Mouse (Mus musculus): ENCODE results near the gene Gatad2a. TPM values are rescaled to one million over a fixed set of nuclear protein-coding genes. Genes with fewer than 3 reads are reported as not detected.

Gene Gatad2a
- total RNA-seq, 4 experiments from 2014 or later: 28.0 to 31.2 (median 30.0) TPM

- no peak for DNase-seq (ENCODE audit: low spot score)
Observed at GRCm38 (mm10) chr8:69900895-69901451, 95.2 kb downstream of the Gatad2a start.

- DNase-seq (ENCODE audit: low spot score): no peak
Observed at GRCm38 (mm10) chr8:69899876-69900275, 96.3 kb downstream of the Gatad2a start.

- no peak for DNase-seq (ENCODE audit: low spot score)
Observed at GRCm38 (mm10) chr8:69897857-69898256, 98.3 kb downstream of the Gatad2a start.

GRCm38 (mm10) chr8:69895772-69896451 lies 100.3 kb downstream of the Gatad2a start:
- DNase-seq (ENCODE audit: low spot score): no peak

GRCm38 (mm10) chr8:69894836-69895332 lies 101.3 kb downstream of the Gatad2a start:
- no peak for DNase-seq (ENCODE audit: low spot score)

GRCm38 (mm10) chr8:69893863-69894262 lies 102.3 kb downstream of the Gatad2a start:
- no peak for DNase-seq (ENCODE audit: low spot score)

GRCm38 (mm10) chr8:69890813-69891241 lies 105.4 kb downstream of the Gatad2a start:
- no peak for DNase-seq (ENCODE audit: low spot score)

GRCm38 (mm10) chr8:69888902-69889301 lies 107.3 kb downstream of the Gatad2a start:
- DNase-seq (ENCODE audit: low spot score): no peak

- no peak for DNase-seq (ENCODE audit: low spot score)
Observed at GRCm38 (mm10) chr8:69888244-69888866, 107.8 kb downstream of the Gatad2a start.

- DNase-seq (ENCODE audit: low spot score): no peak
Observed at GRCm38 (mm10) chr8:69887289-69888243, 108.6 kb downstream of the Gatad2a start, which contains the start of gene Cilp2. Gene Cilp2, minus strand, starts transcription at chr8:69887687.

- DNase-seq (ENCODE audit: low spot score): no peak
Observed at GRCm38 (mm10) chr8:69884141-69884540, 112.0 kb downstream of the Gatad2a start.

GRCm38 (mm10) chr8:69882833-69883600 lies 113.2 kb downstream of the Gatad2a start:
- DNase-seq (ENCODE audit: low spot score): no peak

GRCm38 (mm10) chr8:69882021-69882756 lies 114.0 kb downstream of the Gatad2a start:
- DNase-seq (ENCODE audit: low spot score): no peak

- no peak for DNase-seq (ENCODE audit: low spot score)
Observed at GRCm38 (mm10) chr8:69881261-69881865, 114.8 kb downstream of the Gatad2a start.

- no peak for DNase-seq (ENCODE audit: low spot score)
Observed at GRCm38 (mm10) chr8:69880841-69881240, 115.3 kb downstream of the Gatad2a start.

- no peak for DNase-seq (ENCODE audit: low spot score)
Observed at GRCm38 (mm10) chr8:69879678-69880077, 116.5 kb downstream of the Gatad2a start.

GRCm38 (mm10) chr8:69877992-69878391 lies 118.2 kb downstream of the Gatad2a start:
- no peak for DNase-seq (ENCODE audit: low spot score)

GRCm38 (mm10) chr8:69877396-69877795 lies 118.8 kb downstream of the Gatad2a start:
- DNase-seq (ENCODE audit: low spot score): no peak

GRCm38 (mm10) chr8:69876967-69877366 lies 119.2 kb downstream of the Gatad2a start:
- no peak for DNase-seq (ENCODE audit: low spot score)

GRCm38 (mm10) chr8:69876097-69876496 lies 120.1 kb downstream of the Gatad2a start:
- DNase-seq (ENCODE audit: low spot score): no peak
